ENCODE assay signal across 30 mouse cellular contexts in the genomic region with DNA sequence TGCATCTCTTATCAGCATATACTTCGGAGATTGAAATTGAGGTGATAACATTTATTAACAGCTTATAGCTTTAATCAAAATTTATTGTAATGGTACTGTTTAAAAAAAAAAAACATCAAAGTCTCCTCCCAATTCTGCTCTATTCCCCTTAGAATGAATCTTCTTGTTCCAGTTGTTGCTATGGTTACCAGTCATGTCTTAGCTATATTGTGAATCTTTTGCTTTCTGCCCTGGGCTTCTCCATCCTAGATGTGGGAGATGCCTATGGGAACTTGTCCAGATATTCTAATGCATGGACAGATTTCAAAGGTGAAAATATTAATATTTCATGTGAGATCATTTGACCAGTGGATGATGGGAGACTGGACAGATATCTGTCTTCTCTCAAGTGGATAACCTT.
A peak's percentile ranks its signal among the peaks of the same experiment; 100 is the strongest.
DNase-seq lines count a peak whose midpoint lies in the region; ATAC-seq lines count a peak whose summit lies in the region.
"Had no signal": no experiment of that assay in that cellular context is flagged by ENCODE, and none has a peak within 500 bp of the region (broad histone marks: within the 10 kb centered on the region; RNA-seq: fewer than 3 reads in every experiment).

No protein-coding gene starts in this region.

- H3K27ac ChIP-seq in forebrain, embryonic 14.5 days (ENCODE audit: low read depth, low read length), result no peak overlapping the region
- no peak overlapping the region for H3K27ac ChIP-seq in forebrain, embryonic 15.5 days (replicated peaks)
- H3K27ac ChIP-seq in hindbrain, embryonic 16.5 days (ENCODE audit: low read depth, low read length), result no peak overlapping the region
- H3K27ac ChIP-seq in hindbrain, embryonic 11.5 days (ENCODE audit: low read depth, low read length), result no peak overlapping the region
- H3K27ac ChIP-seq in midbrain, embryonic 15.5 days, result no peak overlapping the region
- H3K27ac ChIP-seq in midbrain, embryonic 13.5 days, result no peak overlapping the region
- H3K27ac ChIP-seq: embryonic facial prominence, embryonic 10.5 days; embryonic facial prominence, embryonic 13.5 days; forebrain, embryonic 13.5 days; heart, embryonic 15.5 days; hindbrain, embryonic 10.5 days; hindbrain, embryonic 15.5 days had no signal

- DNase-seq in forebrain, embryonic 14.5 days (ENCODE audit: low spot score), result peak; percentile 34
- no peak for DNase-seq in hindbrain, embryonic 11.5 days (ENCODE audit: low spot score)
- peak; percentile 27 for DNase-seq in brain, adult 2 months (ENCODE audit: low read depth, low spot score)
- DNase-seq: adrenal gland, adult 8-10 months; adrenal gland, postnatal 25 days; cerebellum, adult 11 months; cerebellum, adult 8-10 months; cerebellum, postnatal 10 days; cerebellum, postnatal 36 days; embryo, embryonic 11 days; gastrocnemius, postnatal 25 days; heart, adult 18-20 months; heart, postnatal 10 days; heart, postnatal 36 days had no signal

- no peak overlapping the region for H3K9ac ChIP-seq in forebrain, embryonic 14.5 days (ENCODE audit: low read length)
- no peak overlapping the region for H3K9ac ChIP-seq in forebrain, embryonic 15.5 days (replicated peaks)
- no peak overlapping the region for H3K9ac ChIP-seq in hindbrain, embryonic 16.5 days (ENCODE audit: low read depth, low read length)
- H3K9ac ChIP-seq in hindbrain, embryonic 11.5 days (ENCODE audit: low read depth, low read length), result no peak overlapping the region
- no peak overlapping the region for H3K9ac ChIP-seq in midbrain, embryonic 15.5 days
- H3K9ac ChIP-seq in midbrain, embryonic 13.5 days (replicated peaks), result no peak overlapping the region
- H3K9ac ChIP-seq: embryonic facial prominence, embryonic 13.5 days; forebrain, embryonic 13.5 days; heart, embryonic 12.5 days; heart, embryonic 15.5 days; hindbrain, embryonic 15.5 days had no signal

- WGBS in forebrain, embryonic 14.5 days, result 96% methylated on average over 1 of the region's 1 CpGs
- WGBS in forebrain, embryonic 15.5 days, result 92% methylated on average over 1 of the region's 1 CpGs
- 82% methylated on average over 1 of the region's 1 CpGs for WGBS in hindbrain, embryonic 16.5 days
- 88% methylated on average over 1 of the region's 1 CpGs for WGBS in hindbrain, embryonic 11.5 days
- 69% methylated on average over 1 of the region's 1 CpGs for WGBS in midbrain, embryonic 15.5 days
- 97% methylated on average over 1 of the region's 1 CpGs for WGBS in midbrain, embryonic 13.5 days

- no peak overlapping the region for H3K4me2 ChIP-seq in forebrain, embryonic 14.5 days (ENCODE audit: low read length)
- no peak overlapping the region for H3K4me2 ChIP-seq in forebrain, embryonic 15.5 days (replicated peaks)
- no peak overlapping the region for H3K4me2 ChIP-seq in hindbrain, embryonic 16.5 days (ENCODE audit: low read length)
- H3K4me2 ChIP-seq in hindbrain, embryonic 11.5 days (replicated peaks; ENCODE audit: low read depth, low read length), result no peak overlapping the region
- H3K4me2 ChIP-seq in midbrain, embryonic 15.5 days, result no peak overlapping the region
- no peak overlapping the region for H3K4me2 ChIP-seq in midbrain, embryonic 13.5 days (replicated peaks)
- H3K4me2 ChIP-seq: embryonic facial prominence, embryonic 13.5 days; forebrain, embryonic 13.5 days; heart, embryonic 12.5 days; heart, embryonic 15.5 days; hindbrain, embryonic 15.5 days had no signal

- peaks cover 5% of the 10 kb centered on the region for H3K4me1 ChIP-seq in forebrain, embryonic 14.5 days (ENCODE audit: control insufficient read depth, insufficient read depth, low read length)
- peaks cover 6% of the 10 kb centered on the region for H3K4me1 ChIP-seq in forebrain, embryonic 15.5 days
- H3K4me1 ChIP-seq in hindbrain, embryonic 16.5 days (ENCODE audit: control insufficient read depth, insufficient read depth, low read depth, low read length), result no peaks in the 10 kb centered on the region
- no peaks in the 10 kb centered on the region for H3K4me1 ChIP-seq in hindbrain, embryonic 11.5 days (replicated peaks; ENCODE audit: control insufficient read depth, insufficient read depth, low read length)
- peaks cover 11% of the 10 kb centered on the region; the same call in 1 of the 2 replicates for H3K4me1 ChIP-seq in midbrain, embryonic 15.5 days
- 0 out of 2 replicates have a peak, but pooled peaks cover 2% of the 10 kb centered on the region for H3K4me1 ChIP-seq in midbrain, embryonic 13.5 days (replicated peaks)

- no peaks in the 10 kb centered on the region for H3K27me3 ChIP-seq in forebrain, embryonic 14.5 days (replicated peaks; ENCODE audit: control insufficient read depth, insufficient read depth, low read length)
- no peaks in the 10 kb centered on the region for H3K27me3 ChIP-seq in forebrain, embryonic 15.5 days
- H3K27me3 ChIP-seq in hindbrain, embryonic 16.5 days (replicated peaks; ENCODE audit: control insufficient read depth, insufficient read depth, low read length), result no peaks in the 10 kb centered on the region
- no peaks in the 10 kb centered on the region for H3K27me3 ChIP-seq in hindbrain, embryonic 11.5 days (ENCODE audit: control insufficient read depth, insufficient read depth, low read length)
- H3K27me3 ChIP-seq in midbrain, embryonic 15.5 days (replicated peaks), result no peaks in the 10 kb centered on the region
- no peaks in the 10 kb centered on the region for H3K27me3 ChIP-seq in midbrain, embryonic 13.5 days
- H3K27me3 ChIP-seq: embryonic facial prominence, embryonic 13.5 days; forebrain, embryonic 13.5 days; heart, embryonic 12.5 days; heart, embryonic 15.5 days; hindbrain, embryonic 15.5 days had no signal

- H3K4me3 ChIP-seq in forebrain, embryonic 14.5 days (ENCODE audit: low read depth, low read length), result no peak overlapping the region
- no peak overlapping the region for H3K4me3 ChIP-seq in forebrain, embryonic 15.5 days
- H3K4me3 ChIP-seq in hindbrain, embryonic 16.5 days (ENCODE audit: low read length), result no peak overlapping the region
- H3K4me3 ChIP-seq in hindbrain, embryonic 11.5 days (ENCODE audit: low read depth, low read length), result no peak overlapping the region
- no peak overlapping the region for H3K4me3 ChIP-seq in midbrain, embryonic 15.5 days
- no peak overlapping the region for H3K4me3 ChIP-seq in midbrain, embryonic 13.5 days (replicated peaks)
- H3K4me3 ChIP-seq: embryonic facial prominence, embryonic 10.5 days; embryonic facial prominence, embryonic 13.5 days; erythroblast, embryonic 14.5 days; forebrain, embryonic 13.5 days; heart, embryonic 12.5 days; heart, embryonic 15.5 days; hindbrain, embryonic 10.5 days; hindbrain, embryonic 15.5 days had no signal

- no peaks in the 10 kb centered on the region for H3K9me3 ChIP-seq in forebrain, embryonic 14.5 days (replicated peaks; ENCODE audit: control insufficient read depth, low read length)
- no peaks in the 10 kb centered on the region for H3K9me3 ChIP-seq in forebrain, embryonic 15.5 days
- H3K9me3 ChIP-seq in hindbrain, embryonic 16.5 days (ENCODE audit: control insufficient read depth, low read length), result no peaks in the 10 kb centered on the region
- no peaks in the 10 kb centered on the region for H3K9me3 ChIP-seq in hindbrain, embryonic 11.5 days (ENCODE audit: control insufficient read depth, low read length)
- no peaks in the 10 kb centered on the region for H3K9me3 ChIP-seq in midbrain, embryonic 15.5 days
- no peaks in the 10 kb centered on the region for H3K9me3 ChIP-seq in midbrain, embryonic 13.5 days
- H3K9me3 ChIP-seq: embryonic facial prominence, embryonic 10.5 days; embryonic facial prominence, embryonic 13.5 days; forebrain, embryonic 13.5 days; heart, embryonic 12.5 days; heart, embryonic 15.5 days; hindbrain, embryonic 10.5 days; hindbrain, embryonic 15.5 days had no signal

- H3K36me3 ChIP-seq in forebrain, embryonic 14.5 days (ENCODE audit: control insufficient read depth, insufficient read depth, low read length), result no peaks in the 10 kb centered on the region
- no peaks in the 10 kb centered on the region for H3K36me3 ChIP-seq in forebrain, embryonic 15.5 days
- no peaks in the 10 kb centered on the region for H3K36me3 ChIP-seq in hindbrain, embryonic 16.5 days (ENCODE audit: control insufficient read depth, insufficient read depth, low read length)
- no peaks in the 10 kb centered on the region for H3K36me3 ChIP-seq in hindbrain, embryonic 11.5 days (ENCODE audit: control insufficient read depth, insufficient read depth, low read length)
- H3K36me3 ChIP-seq in midbrain, embryonic 15.5 days (replicated peaks), result no peaks in the 10 kb centered on the region
- no peaks in the 10 kb centered on the region for H3K36me3 ChIP-seq in midbrain, embryonic 13.5 days
- H3K36me3 ChIP-seq: embryonic facial prominence, embryonic 10.5 days; embryonic facial prominence, embryonic 13.5 days; heart, embryonic 12.5 days; heart, embryonic 15.5 days; hindbrain, embryonic 10.5 days; hindbrain, embryonic 15.5 days had no signal

- ATAC-seq in forebrain, embryonic 14.5 days, result no peak
- no peak for ATAC-seq in forebrain, embryonic 15.5 days (replicated peaks)
- ATAC-seq in hindbrain, embryonic 16.5 days, result peak; percentile 61; the same call in 1 of the 2 replicates
- no peak for ATAC-seq in hindbrain, embryonic 11.5 days (ENCODE audit: low FRiP score)
- peak; percentile 67; the same call in 1 of the 2 replicates for ATAC-seq in midbrain, embryonic 15.5 days (replicated peaks)
- ATAC-seq in midbrain, embryonic 13.5 days, result no peak
- ATAC-seq in megakaryocyte progenitor cell, adult 5-6 weeks (replicated peaks; ENCODE audit: poor library complexity), result no peak
- ATAC-seq: activated CD4-positive, CD25-positive, alpha-beta regulatory T cell, adult 4 months; forebrain, embryonic 13.5 days; inflammation-experienced regulatory T-cells, adult 6 months; intestine, embryonic 16.5 days had no signal

Comparison
In these comparisons a context has a peak if more than half of its experiments do, and no peak if none do; other contexts are left out.
1. ATAC-seq: peak in hindbrain, embryonic 16.5 days (single experiment) and midbrain, embryonic 15.5 days (single experiment); none in forebrain, embryonic 14.5 days (single experiment), forebrain, embryonic 15.5 days (single experiment), hindbrain, embryonic 11.5 days (single experiment), midbrain, embryonic 13.5 days (single experiment) and megakaryocyte progenitor cell, adult 5-6 weeks (single experiment).